Mouse (Mus musculus) right cerebral cortex, postnatal 25 days (tissue): ENCODE results near the gene Gm5741.

ENCODE experiments used
- DNase-seq: peaks from one replicate; pipeline ENCODE4 v3.0.0; 2022

The Gm5741 gene

GRCm38 (mm10) chr8:85072364-85072929 lies 4.7 kb upstream of the Gm5741 start:
- no peak for DNase-seq

GRCm38 (mm10) chr8:85071514-85072281 lies 3.9 kb upstream of the Gm5741 start, which contains the start of gene Dhps:
Gene Dhps, plus strand, starts transcription at chr8:85071757.
- DNase-seq: peak; percentile 89

- no peak for DNase-seq
Measured at GRCm38 (mm10) chr8:85071041-85071440, 3.3 kb upstream of the Gm5741 start.

- no peak for DNase-seq
Measured at GRCm38 (mm10) chr8:85067155-85067554, 627 bp downstream of the Gm5741 start.

- no peak for DNase-seq
Measured at GRCm38 (mm10) chr8:85065213-85065612, 2.6 kb downstream of the Gm5741 start.

- DNase-seq: no peak
Measured at GRCm38 (mm10) chr8:85062603-85063002, 5.2 kb downstream of the Gm5741 start.

GRCm38 (mm10) chr8:85059879-85060616 lies 7.7 kb downstream of the Gm5741 start, which contains the start of gene Fbxw9:
Gene Fbxw9, plus strand, starts transcription at chr8:85060055.
- DNase-seq: peak; percentile 89

GRCm38 (mm10) chr8:85057367-85057766 lies 10.4 kb downstream of the Gm5741 start:
- no peak for DNase-seq

GRCm38 (mm10) chr8:85043619-85044018 lies 24.2 kb downstream of the Gm5741 start:
- DNase-seq: no peak

- peak; percentile 72 for DNase-seq
Measured at GRCm38 (mm10) chr8:85037681-85038531, 29.9 kb downstream of the Gm5741 start.

GRCm38 (mm10) chr8:85037366-85037680 lies 30.5 kb downstream of the Gm5741 start:
- no peak for DNase-seq

GRCm38 (mm10) chr8:85036718-85037365 lies 30.9 kb downstream of the Gm5741 start, which contains the start of gene Tnpo2:
Gene Tnpo2, plus strand, starts transcription at chr8:85036915.
- DNase-seq: peak; percentile 88

GRCm38 (mm10) chr8:85036381-85036717 lies 31.4 kb downstream of the Gm5741 start:
- DNase-seq: no peak

- no peak for DNase-seq
Measured at GRCm38 (mm10) chr8:85035728-85036310, 32.0 kb downstream of the Gm5741 start.

GRCm38 (mm10) chr8:85035165-85035727 lies 32.5 kb downstream of the Gm5741 start:
- DNase-seq: no peak

- DNase-seq: peak; percentile 51
Measured at GRCm38 (mm10) chr8:85034764-85035163, 33.0 kb downstream of the Gm5741 start.

- no peak for DNase-seq
Measured at GRCm38 (mm10) chr8:85033867-85034266, 33.9 kb downstream of the Gm5741 start.

GRCm38 (mm10) chr8:85032622-85033311 lies 35.0 kb downstream of the Gm5741 start:
- no peak for DNase-seq

- DNase-seq: no peak
Measured at GRCm38 (mm10) chr8:85029271-85029670, 38.5 kb downstream of the Gm5741 start.

- DNase-seq: no peak
Measured at GRCm38 (mm10) chr8:85027922-85028321, 39.9 kb downstream of the Gm5741 start.

- no peak for DNase-seq
Measured at GRCm38 (mm10) chr8:85027516-85027855, 40.3 kb downstream of the Gm5741 start.
